Mouse (Mus musculus): ENCODE measurements at regions not wholly inside any gene's neighbourhood (a gene's known extent, or its start where the extent isn't known, plus 50 kb on each side); places are given as distances from the start of the nearest gene placed in this dataset.

DNA sequence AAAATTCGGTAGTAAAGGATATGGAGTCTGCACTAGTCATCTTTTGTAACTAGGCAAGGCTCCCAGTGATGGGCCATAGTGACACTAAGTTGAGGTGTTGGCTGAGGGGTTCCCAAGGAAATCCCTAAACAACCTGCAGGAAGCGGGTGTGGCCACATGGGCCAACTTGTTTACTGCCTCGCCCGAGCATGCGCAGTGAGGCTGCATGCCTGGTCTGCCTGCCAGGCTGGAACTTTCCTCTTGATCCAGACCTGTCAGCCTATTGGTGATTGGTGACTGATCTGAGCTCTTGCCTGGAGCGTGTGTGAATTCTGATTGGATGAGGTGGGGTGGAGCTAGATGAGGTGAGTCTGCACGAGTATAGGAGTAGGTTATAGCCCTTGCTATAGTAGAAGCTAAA, 103.1 kb upstream of the Zwint start:
- H3K4me1 ChIP-seq (ENCODE audit: control insufficient read depth in 2 of 2, insufficient read depth in 2 of 2, low read length in 2 of 2, poor library complexity in 1 of 2), result peaks cover 0 to 6% of the 10 kb centered on the region in 2 experiments; a peak in 1 of 4 replicates
- DNase-seq (ENCODE audit: low read depth, low spot score), result no peak
- H3K9me3 ChIP-seq (ENCODE audit: control insufficient read depth, insufficient read depth, low read depth, low read length), result no peaks in the 10 kb centered on the region
- in situ Hi-C loops (cut with MboI; ENCODE audit: low sequenced_read_pairs in 2 of 2, unreplicated experiment in 2 of 2), result no loop called here
- no peak overlapping the region for H3K4me3 ChIP-seq (ENCODE audit: insufficient read depth in 1 of 2, low read depth in 1 of 2, low read length in 2 of 2, poor library complexity in 1 of 2, severe bottlenecking in 1 of 2)
- H3K36me3 ChIP-seq (ENCODE audit: control insufficient read depth, insufficient read depth, low read length, poor library complexity, severe bottlenecking), result no peaks in the 10 kb centered on the region
- no peak for TF ChIP-seq ZNF384 (IDR thresholded peaks at IDR 0.05; ENCODE audit: low read depth, low read length)
- TF ChIP-seq CHD2 (IDR thresholded peaks at IDR 0.05; ENCODE audit: low read depth, low read length), result no peak
- no peak for TF ChIP-seq HCFC1 (IDR thresholded peaks at IDR 0.05; ENCODE audit: borderline replicate concordance, insufficient read depth, low read length)
- no peak for TF ChIP-seq ZC3H11A (IDR thresholded peaks at IDR 0.05; ENCODE audit: borderline replicate concordance, low read depth, low read length)
- TF ChIP-seq MAFK (IDR thresholded peaks at IDR 0.05; ENCODE audit: insufficient read depth, low read depth, low read length), result no peak
- H3K27ac ChIP-seq (ENCODE audit: insufficient read depth, low read depth, low read length, poor library complexity, severe bottlenecking), result no peak overlapping the region
- H3K9ac ChIP-seq (ENCODE audit: insufficient read depth, low read depth, low read length, poor library complexity, severe bottlenecking), result no peak overlapping the region

DNA sequence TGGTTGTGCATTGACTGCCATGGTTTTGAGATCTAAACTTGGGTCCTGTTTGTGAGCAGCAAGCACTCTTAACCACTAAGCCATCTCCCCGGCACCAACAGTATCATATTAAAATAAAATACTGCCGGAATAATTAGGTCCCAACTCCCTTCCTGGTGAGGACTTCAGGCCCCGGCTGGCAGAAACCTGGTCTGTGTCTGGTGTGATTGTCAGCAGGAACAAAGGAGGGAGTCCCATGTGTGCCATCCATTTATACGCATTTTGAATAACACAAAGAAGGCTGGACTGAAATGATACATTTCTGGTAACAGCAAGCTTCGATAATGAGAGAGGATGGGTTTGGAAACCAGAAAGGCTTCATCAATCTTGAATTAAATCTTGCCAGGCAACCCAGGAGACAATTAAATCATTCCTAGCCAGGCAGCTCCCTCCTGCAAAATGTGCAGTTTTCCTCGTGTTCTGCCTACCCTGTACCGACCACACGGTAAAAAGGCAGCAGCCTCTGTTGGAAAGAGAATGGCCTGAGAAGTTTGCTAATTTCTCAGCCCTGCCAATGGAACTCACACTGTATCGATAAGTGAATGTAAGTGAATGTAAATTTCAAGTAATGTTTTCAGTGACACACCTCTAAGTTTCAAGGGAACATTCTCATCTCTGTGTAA, 80.5 kb upstream of the Zwint start:
- no peak for DNase-seq (ENCODE audit: low read depth, low spot score)
- in situ Hi-C loops (cut with MboI; ENCODE audit: low sequenced_read_pairs in 2 of 2, unreplicated experiment in 2 of 2), result no loop called here
- Histone ChIP-seq H3K4me1 (ENCODE audit: control insufficient read depth in 2 of 2, insufficient read depth in 2 of 2, low read length in 2 of 2, poor library complexity in 1 of 2) (no peaks in the 10 kb centered on the region), H3K27ac (ENCODE audit: insufficient read depth, low read depth, low read length, poor library complexity, severe bottlenecking) (no peak overlapping the region), H3K36me3 (ENCODE audit: control insufficient read depth, insufficient read depth, low read length, poor library complexity, severe bottlenecking) (no peaks in the 10 kb centered on the region), H3K4me3 (ENCODE audit: insufficient read depth in 1 of 2, low read depth in 1 of 2, low read length in 2 of 2, poor library complexity in 1 of 2, severe bottlenecking in 1 of 2) (no peak overlapping the region), H3K9me3 (ENCODE audit: control insufficient read depth, insufficient read depth, low read depth, low read length) (no peaks in the 10 kb centered on the region), H3K9ac (ENCODE audit: insufficient read depth, low read depth, low read length, poor library complexity, severe bottlenecking) (no peak overlapping the region)
- no peak for TF ChIP-seq MAFK (IDR thresholded peaks at IDR 0.05; ENCODE audit: insufficient read depth, low read depth, low read length)
- no peak for TF ChIP-seq ZNF384 (IDR thresholded peaks at IDR 0.05; ENCODE audit: low read depth, low read length)
- no peak for TF ChIP-seq CHD2 (IDR thresholded peaks at IDR 0.05; ENCODE audit: low read depth, low read length)
- TF ChIP-seq ZC3H11A (IDR thresholded peaks at IDR 0.05; ENCODE audit: borderline replicate concordance, low read depth, low read length), result no peak
- TF ChIP-seq HCFC1 (IDR thresholded peaks at IDR 0.05; ENCODE audit: borderline replicate concordance, insufficient read depth, low read length), result no peak

DNA sequence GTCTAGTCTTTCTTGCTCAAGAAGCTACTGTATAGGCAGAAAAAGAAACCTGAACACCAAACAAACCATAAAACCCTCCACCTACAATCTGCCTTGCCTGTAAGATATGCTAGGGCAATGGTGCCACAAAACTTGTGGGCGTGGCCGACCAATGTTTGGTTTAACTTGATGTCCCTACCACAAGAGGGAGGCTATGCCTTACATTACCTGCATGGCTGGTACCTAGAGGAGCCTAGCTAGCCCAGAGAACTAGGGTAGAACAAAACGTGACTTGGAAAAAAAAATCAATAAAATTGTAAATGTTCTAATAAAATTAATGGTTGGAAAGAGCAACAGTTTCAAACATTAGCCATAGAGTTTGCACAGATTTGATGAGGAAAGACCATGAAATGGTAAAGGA, 76.9 kb upstream of the Zwint start:
- H3K36me3 ChIP-seq (ENCODE audit: control insufficient read depth, insufficient read depth, low read length, poor library complexity, severe bottlenecking), result no peaks in the 10 kb centered on the region
- in situ Hi-C loops (cut with MboI; ENCODE audit: low sequenced_read_pairs in 2 of 2, unreplicated experiment in 2 of 2), result no loop called here
- H3K9ac ChIP-seq (ENCODE audit: insufficient read depth, low read depth, low read length, poor library complexity, severe bottlenecking), result no peak overlapping the region
- no peak overlapping the region for H3K4me3 ChIP-seq (ENCODE audit: insufficient read depth in 1 of 2, low read depth in 1 of 2, low read length in 2 of 2, poor library complexity in 1 of 2, severe bottlenecking in 1 of 2)
- no peaks in the 10 kb centered on the region for H3K9me3 ChIP-seq (ENCODE audit: control insufficient read depth, insufficient read depth, low read depth, low read length)
- TF ChIP-seq MAFK (IDR thresholded peaks at IDR 0.05; ENCODE audit: insufficient read depth, low read depth, low read length) (no peak), HCFC1 (IDR thresholded peaks at IDR 0.05; ENCODE audit: borderline replicate concordance, insufficient read depth, low read length) (no peak), ZC3H11A (IDR thresholded peaks at IDR 0.05; ENCODE audit: borderline replicate concordance, low read depth, low read length) (no peak), CHD2 (IDR thresholded peaks at IDR 0.05; ENCODE audit: low read depth, low read length) (no peak), ZNF384 (IDR thresholded peaks at IDR 0.05; ENCODE audit: low read depth, low read length) (no peak)
- DNase-seq (ENCODE audit: low read depth, low spot score), result no peak
- H3K27ac ChIP-seq (ENCODE audit: insufficient read depth, low read depth, low read length, poor library complexity, severe bottlenecking), result no peak overlapping the region
- no peaks in the 10 kb centered on the region for H3K4me1 ChIP-seq (ENCODE audit: control insufficient read depth in 2 of 2, insufficient read depth in 2 of 2, low read length in 2 of 2, poor library complexity in 1 of 2)

DNA sequence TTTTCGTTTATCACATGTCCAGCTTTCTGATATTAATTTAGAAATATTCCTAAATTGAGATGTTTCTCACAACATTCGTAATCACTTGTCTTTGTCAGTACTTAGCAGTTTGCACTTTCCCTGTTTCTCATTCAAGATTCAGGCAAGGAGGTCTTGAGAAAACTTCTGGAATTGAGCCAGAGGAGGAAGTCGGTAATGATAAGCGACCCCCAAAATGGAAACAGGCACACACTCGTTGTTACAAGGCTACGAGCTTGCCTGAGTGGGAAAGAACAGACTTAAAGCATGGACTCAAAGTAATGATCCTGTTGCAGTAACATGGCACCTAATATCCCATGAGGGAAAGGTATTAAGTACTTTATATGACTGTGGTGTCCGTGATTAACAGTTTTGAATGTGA, 76.1 kb upstream of the Zwint start:
- no peak overlapping the region for H3K27ac ChIP-seq (ENCODE audit: insufficient read depth, low read depth, low read length, poor library complexity, severe bottlenecking)
- TF ChIP-seq HCFC1 (IDR thresholded peaks at IDR 0.05; ENCODE audit: borderline replicate concordance, insufficient read depth, low read length) (no peak), MAFK (IDR thresholded peaks at IDR 0.05; ENCODE audit: insufficient read depth, low read depth, low read length) (no peak), ZNF384 (IDR thresholded peaks at IDR 0.05; ENCODE audit: low read depth, low read length) (no peak), ZC3H11A (IDR thresholded peaks at IDR 0.05; ENCODE audit: borderline replicate concordance, low read depth, low read length) (no peak), CHD2 (IDR thresholded peaks at IDR 0.05; ENCODE audit: low read depth, low read length) (no peak)
- no peak overlapping the region for H3K4me3 ChIP-seq (ENCODE audit: insufficient read depth in 1 of 2, low read depth in 1 of 2, low read length in 2 of 2, poor library complexity in 1 of 2, severe bottlenecking in 1 of 2)
- no peaks in the 10 kb centered on the region for H3K9me3 ChIP-seq (ENCODE audit: control insufficient read depth, insufficient read depth, low read depth, low read length)
- in situ Hi-C loops (cut with MboI; ENCODE audit: low sequenced_read_pairs in 2 of 2, unreplicated experiment in 2 of 2), result no loop called here
- no peak overlapping the region for H3K9ac ChIP-seq (ENCODE audit: insufficient read depth, low read depth, low read length, poor library complexity, severe bottlenecking)
- no peaks in the 10 kb centered on the region for H3K4me1 ChIP-seq (ENCODE audit: control insufficient read depth in 2 of 2, insufficient read depth in 2 of 2, low read length in 2 of 2, poor library complexity in 1 of 2)
- H3K36me3 ChIP-seq (ENCODE audit: control insufficient read depth, insufficient read depth, low read length, poor library complexity, severe bottlenecking), result no peaks in the 10 kb centered on the region
- DNase-seq (ENCODE audit: low read depth, low spot score), result no peak
